ENCODE assay signal across 8 mouse cellular contexts in genomic region chr6:54812276-54812675, GRCm38 (mm10). TPM values are rescaled to one million over a fixed set of nuclear protein-coding genes. Genes with fewer than 3 reads are reported as not detected.
A peak's percentile ranks its signal among the peaks of the same experiment; 100 is the strongest.
DNase-seq lines count a peak whose midpoint lies in the region; ATAC-seq and TF ChIP-seq lines count a peak whose summit lies in the region.

No protein-coding gene starts in this region.

- H3K4me3 ChIP-seq in kidney, adult 2 months (ENCODE audit: insufficient read depth, low read depth, low read length): no peak overlapping the region
- no peak overlapping the region for H3K4me3 ChIP-seq in stomach, embryonic 15.5 days (replicated peaks)

- no peak for TF ChIP-seq POLR2A in kidney, adult 2 months (IDR thresholded peaks at IDR 0.05; ENCODE audit: low read depth, low read length)

- WGBS in kidney, adult 2 months: 35% methylated on average over 6 of the region's 6 CpGs
- 51% methylated on average over 6 of the region's 6 CpGs for WGBS in stomach, embryonic 15.5 days

- H3K4me2 ChIP-seq in stomach, embryonic 15.5 days: peak overlapping the region; percentile 6; the same call in 1 of the 2 replicates

- H3K36me3 ChIP-seq in kidney, adult 2 months (ENCODE audit: control insufficient read depth, insufficient read depth, low read length): no peaks in the 10 kb centered on the region
- no peaks in the 10 kb centered on the region for H3K36me3 ChIP-seq in stomach, embryonic 15.5 days

- H3K27me3 ChIP-seq in kidney, adult 2 months (replicated peaks; ENCODE audit: control insufficient read depth, insufficient read depth, low read length): no peaks in the 10 kb centered on the region
- H3K27me3 ChIP-seq in stomach, embryonic 15.5 days (replicated peaks): no peaks in the 10 kb centered on the region

- peaks cover 30% of the 10 kb centered on the region for H3K4me1 ChIP-seq in kidney, adult 2 months (ENCODE audit: control insufficient read depth, insufficient read depth, low read length)
- H3K4me1 ChIP-seq in stomach, embryonic 15.5 days: peaks cover 14% of the 10 kb centered on the region; the same call in 1 of the 2 replicates

- H3K9ac ChIP-seq in stomach, embryonic 15.5 days: no peak overlapping the region

- peak overlapping the region; percentile 77 for H3K27ac ChIP-seq in kidney, adult 2 months (ENCODE audit: insufficient read depth, low read depth, low read length)
- peak overlapping the region; percentile 27 for H3K27ac ChIP-seq in stomach, embryonic 15.5 days

- no peak for ATAC-seq in stomach, embryonic 15.5 days (ENCODE audit: insufficient read depth, low FRiP score, low read depth)

- H3K9me3 ChIP-seq in stomach, embryonic 15.5 days: no peaks in the 10 kb centered on the region

- TF ChIP-seq CTCF in kidney, adult 2 months (conservative IDR thresholded peaks at IDR 0.05; ENCODE audit: insufficient read depth, insufficient read length, low read depth, low read length): no peak

- peak; percentile 39 for DNase-seq in gastrocnemius, adult 18-20 months (ENCODE audit: low spot score)
- no peak for DNase-seq in gastrocnemius, postnatal 25 days
- peak; percentile 15 for DNase-seq in ovary, postnatal 36 days (ENCODE audit: low spot score)
- DNase-seq in ovary, postnatal 10 days (ENCODE audit: low spot score): no peak
- peak; percentile 95 for DNase-seq in kidney, adult 2 months
- no peak for DNase-seq in cerebellum, adult 11 months
- DNase-seq in embryo, embryonic 9.5 days (ENCODE audit: extremely low spot score): no peak

RNA-seq across cellular contexts. Expression of gene Znrf2, which starts 4.4 kb away (rescaled TPM):
- 10 to 100 TPM; 13.1 to 16.3 TPM for total RNA-seq in gastrocnemius, adult 18-20 months (2021)
- 10 to 100 TPM; 11.5 to 13.1 TPM for total RNA-seq in gastrocnemius, postnatal 25 days (2021)
- polyA plus RNA-seq in kidney, adult 2 months (2012; rRNA removed): 17.0 and 18.1 TPM in 2 replicates
- polyA plus RNA-seq in stomach, embryonic 15.5 days (2015; fragmentation: Nextera tagmentation; extraction: Ambion mirVana): 4.3 and 5.3 TPM in 2 replicates

Comparison
In these comparisons a context has a peak if more than half of its experiments do, and no peak if none do; other contexts are left out.
1. DNase-seq: peak in gastrocnemius, adult 18-20 months (single experiment), ovary, postnatal 36 days (single experiment) and kidney, adult 2 months (single experiment); none in gastrocnemius, postnatal 25 days (single experiment), ovary, postnatal 10 days (single experiment), cerebellum, adult 11 months (single experiment) and embryo, embryonic 9.5 days (single experiment).